Comparison of ENCODE assay signal across 23 mouse cellular contexts in genomic region chr6:140520961-140521360, GRCm38 (mm10).
DNase-seq lines count a peak whose midpoint lies in the region; TF ChIP-seq lines count a peak whose summit lies in the region.
"Had no signal": no experiment of that assay in that cellular context is flagged by ENCODE, and none has a peak within 500 bp of the region (broad histone marks: within the 10 kb centered on the region; RNA-seq: fewer than 3 reads in every experiment).

No protein-coding gene starts in this region.

- dilution Hi-C loops in CH12.LX (cut with MboI; ENCODE audit: extremely low pct_ligation_motif_present, extremely low pct_unique_long_range_greater_than_20kb, low sequenced_read_pairs), result no loop called here

- H3K9me3 ChIP-seq in heart, embryonic 10.5 days, result no peaks in the 10 kb centered on the region
- H3K9me3 ChIP-seq in CH12.LX (replicated peaks; ENCODE audit: low read length), result no peaks in the 10 kb centered on the region
- no peaks in the 10 kb centered on the region for H3K9me3 ChIP-seq in limb, embryonic 10.5 days (replicated peaks)
- H3K9me3 ChIP-seq: hindbrain, embryonic 15.5 days; liver, embryonic 15.5 days had no signal

- peak; percentile 86 for DNase-seq in heart, adult 11 months
- DNase-seq in heart, embryonic 10.5 days (ENCODE audit: low spot score), result no peak
- DNase-seq in CH12.LX (ENCODE audit: extremely low read depth) (peak; percentile 35), ZHBTc4 (ENCODE audit: low read depth, low spot score) (peak; percentile 50)
- DNase-seq in limb, embryonic 10.5 days (ENCODE audit: low spot score), result no peak
- DNase-seq in retina, embryonic 14.5 days (ENCODE audit: low spot score), result no peak
- no peak for DNase-seq in kidney, postnatal 25 days
- no peak for DNase-seq in heart, postnatal 4 days
- DNase-seq: adrenal gland, postnatal 25 days; cerebellum, adult 18-20 months; cerebellum, postnatal 10 days; gastrocnemius, postnatal 10 days; kidney, adult 8-10 months; kidney, postnatal 10 days; lung, embryonic 14.5 days; lung, postnatal 14 days; right cerebral cortex, adult 18-20 months; thymus, postnatal 4 days had no signal

- no peak for TF ChIP-seq CTCF in CH12.LX (conservative IDR thresholded peaks at IDR 0.05 in 1 of 2, IDR thresholded peaks at IDR 0.05 in 1 of 2; ENCODE audit: low read depth in 2 of 2, low read length in 2 of 2)

- H3K27me3 ChIP-seq in heart, embryonic 10.5 days (ENCODE audit: insufficient read depth, poor library complexity, severe bottlenecking), result no peaks in the 10 kb centered on the region
- H3K27me3 ChIP-seq in CH12.LX (replicated peaks), result no peaks in the 10 kb centered on the region
- H3K27me3 ChIP-seq in limb, embryonic 10.5 days (ENCODE audit: low read depth, poor library complexity, severe bottlenecking), result no peaks in the 10 kb centered on the region
- H3K27me3 ChIP-seq: hindbrain, embryonic 15.5 days; liver, embryonic 15.5 days had no signal

- H3K4me2 ChIP-seq in CH12.LX (ENCODE audit: insufficient read depth, low read depth, poor library complexity, severe bottlenecking), result no peak overlapping the region
- H3K4me2 ChIP-seq: heart, embryonic 11.5 days; hindbrain, embryonic 15.5 days; liver, embryonic 15.5 days; lung, embryonic 14.5 days; midbrain, embryonic 11.5 days had no signal

- H3K79me2 ChIP-seq in CH12.LX (replicated peaks; ENCODE audit: control insufficient read depth, extremely low read depth, insufficient read depth, poor library complexity, severe bottlenecking), result no peaks in the 10 kb centered on the region

- H3K36me3 ChIP-seq in heart, embryonic 10.5 days, result no peaks in the 10 kb centered on the region
- H3K36me3 ChIP-seq in CH12.LX (replicated peaks in 1 of 2; ENCODE audit: control insufficient read depth in 1 of 2, insufficient read depth in 1 of 2, low read length in 1 of 2), result no peaks in the 10 kb centered on the region
- peaks cover 8% of the 10 kb centered on the region for H3K36me3 ChIP-seq in limb, embryonic 10.5 days
- H3K36me3 ChIP-seq: hindbrain, embryonic 15.5 days; liver, embryonic 15.5 days had no signal

- no peak for TF ChIP-seq RAD21 in CH12.LX (IDR thresholded peaks at IDR 0.05; ENCODE audit: low read depth, low read length)

- no peak overlapping the region for H3K27ac ChIP-seq in heart, embryonic 10.5 days
- no peak overlapping the region for H3K27ac ChIP-seq in CH12.LX (ENCODE audit: insufficient read depth, low read depth)
- H3K27ac ChIP-seq in limb, embryonic 10.5 days, result peak overlapping the region; percentile 86
- H3K27ac ChIP-seq: hindbrain, embryonic 15.5 days; liver, embryonic 15.5 days had no signal

- no peak for TF ChIP-seq EP300 in CH12.LX (IDR thresholded peaks at IDR 0.05; ENCODE audit: low read length)

- TF ChIP-seq POLR2A in CH12.LX (IDR thresholded peaks at IDR 0.05; ENCODE audit: low read depth, low read length), result no peak

- WGBS in heart, embryonic 10.5 days, result 80% methylated on average over 6 of the region's 6 CpGs
- 75% methylated on average over 6 of the region's 6 CpGs for WGBS in limb, embryonic 10.5 days

- H3K4me1 ChIP-seq in heart, embryonic 10.5 days, result peaks cover 23% of the 10 kb centered on the region
- H3K4me1 ChIP-seq in CH12.LX (ENCODE audit: control insufficient read depth in 1 of 2, insufficient read depth in 2 of 2), result peaks cover 0 to 3% of the 10 kb centered on the region in 2 experiments; a peak in 2 of 4 replicates
- peaks cover 56% of the 10 kb centered on the region for H3K4me1 ChIP-seq in limb, embryonic 10.5 days
- H3K4me1 ChIP-seq: liver, embryonic 15.5 days had no signal

- in situ Hi-C loops in CH12.LX (cut with MboI; ENCODE audit: low pct_ligation_motif_present, low pct_unique_long_range_greater_than_20kb, low sequenced_read_pairs), result no loop called here

- no peak overlapping the region for H3K9ac ChIP-seq in CH12.LX (ENCODE audit: insufficient read depth, low read depth)
- H3K9ac ChIP-seq: hindbrain, embryonic 15.5 days; liver, embryonic 15.5 days; lung, embryonic 14.5 days had no signal

- H3K4me3 ChIP-seq in heart, embryonic 10.5 days, result no peak overlapping the region
- no peak overlapping the region for H3K4me3 ChIP-seq in CH12.LX (replicated peaks in 1 of 3; ENCODE audit: low read depth in 2 of 3, low read length in 2 of 3, poor library complexity in 1 of 3)
- H3K4me3 ChIP-seq in limb, embryonic 10.5 days, result no peak overlapping the region
- H3K4me3 ChIP-seq: erythroblast, embryonic 14.5 days; hindbrain, embryonic 15.5 days; liver, embryonic 15.5 days had no signal

TF ChIP-seq in CH12.LX, 34 proteins besides CTCF, POLR2A, EP300 and RAD21:
- no peak for TF ChIP-seq BHLHE40 (IDR thresholded peaks at IDR 0.05; ENCODE audit: low read depth, low read length)
- no peak for TF ChIP-seq MAX (IDR thresholded peaks at IDR 0.05; ENCODE audit: low read length)
- TF ChIP-seq CHD1 (IDR thresholded peaks at IDR 0.05; ENCODE audit: low read depth, low read length), result no peak
- TF ChIP-seq UBTF (IDR thresholded peaks at IDR 0.05; ENCODE audit: low read depth, low read length), result no peak
- no peak for TF ChIP-seq TCF12 (IDR thresholded peaks at IDR 0.05; ENCODE audit: low read depth, low read length)
- no peak for TF ChIP-seq IRF4 (IDR thresholded peaks at IDR 0.05; ENCODE audit: low read depth, low read length)
- TF ChIP-seq POLR2AphosphoS2 (IDR thresholded peaks at IDR 0.05; ENCODE audit: low read depth, low read length), result no peak
- no peak for TF ChIP-seq MAFK (IDR thresholded peaks at IDR 0.05; ENCODE audit: insufficient replicate concordance, low read length)
- TF ChIP-seq KAT2A (IDR thresholded peaks at IDR 0.05; ENCODE audit: insufficient replicate concordance, low read length), result no peak
- no peak for TF ChIP-seq NELFE (IDR thresholded peaks at IDR 0.05; ENCODE audit: low read depth, low read length)
- TF ChIP-seq MAZ (IDR thresholded peaks at IDR 0.05; ENCODE audit: low read depth, low read length), result no peak
- no peak for TF ChIP-seq GABPA (IDR thresholded peaks at IDR 0.05; ENCODE audit: insufficient replicate concordance, low read depth, low read length)
- no peak for TF ChIP-seq MXI1 (IDR thresholded peaks at IDR 0.05; ENCODE audit: low read depth, low read length)
- no peak for TF ChIP-seq ETS1 (conservative IDR thresholded peaks at IDR 0.05; ENCODE audit: low read depth, low read length)
- TF ChIP-seq SIN3A (IDR thresholded peaks at IDR 0.05; ENCODE audit: low read length), result no peak
- no peak for TF ChIP-seq ELF1 (IDR thresholded peaks at IDR 0.05; ENCODE audit: low read depth, low read length)
- no peak for TF ChIP-seq JUN (IDR thresholded peaks at IDR 0.05; ENCODE audit: insufficient read depth, low read depth, low read length)
- TF ChIP-seq JUND (conservative IDR thresholded peaks at IDR 0.05; ENCODE audit: low read depth, low read length), result no peak
- no peak for TF ChIP-seq MEF2A (IDR thresholded peaks at IDR 0.05; ENCODE audit: borderline replicate concordance, low read depth, low read length)

Comparison
In these comparisons a context has a peak if more than half of its experiments do, and no peak if none do; other contexts are left out.
1. DNase-seq: peak in heart, adult 11 months (single experiment), CH12.LX (single experiment) and ZHBTc4 (single experiment); none in heart, embryonic 10.5 days (single experiment), limb, embryonic 10.5 days (single experiment), retina, embryonic 14.5 days (single experiment), kidney, postnatal 25 days (0 of 2) and heart, postnatal 4 days (single experiment).